Mouse (Mus musculus): ENCODE data around the gene Tnr. TPM values are rescaled to one million over a fixed set of nuclear protein-coding genes. Genes with fewer than 3 reads are reported as not detected.
A peak's percentile ranks its signal among the peaks of the same experiment; 100 is the strongest.

Gene Tnr
- polyA plus RNA-seq, 1 experiment from 2014 or later: 0.01 TPM

GRCm38 (mm10) chr1:159524051-159524549 is 531 bp downstream of the Tnr start:
- no peak overlapping the region for H3K4me2 ChIP-seq
- ATAC-seq (ENCODE audit: low read depth): no peak

GRCm38 (mm10) chr1:159532841-159533569 is 9.4 kb downstream of the Tnr start:
- ATAC-seq (ENCODE audit: low read depth) (no peak), DNase-seq (no peak)
- 20% methylated on average over 4 of the region's 4 CpGs for WGBS (ENCODE audit: insufficient replicate concordance)
- H3K4me3 ChIP-seq (replicated peaks): no peak overlapping the region
- no peak overlapping the region for H3K4me2 ChIP-seq
- H3K4me1 ChIP-seq (replicated peaks): no peaks in the 10 kb centered on the region
- no peak overlapping the region for H3K27ac ChIP-seq
- H3K9ac ChIP-seq: no peak overlapping the region
- no peaks in the 10 kb centered on the region for H3K27me3 ChIP-seq
- no peaks in the 10 kb centered on the region for H3K36me3 ChIP-seq
- no peaks in the 10 kb centered on the region for H3K9me3 ChIP-seq (replicated peaks)

More at GRCm38 (mm10) chr1:159524051-159524549, 531 bp downstream of the Tnr start:
- H3K4me3 ChIP-seq (replicated peaks): no peak overlapping the region
- no peak overlapping the region for H3K9ac ChIP-seq
- H3K36me3 ChIP-seq: no peaks in the 10 kb centered on the region
- H3K9me3 ChIP-seq (replicated peaks): no peaks in the 10 kb centered on the region
- no peak overlapping the region for H3K27ac ChIP-seq
- DNase-seq: peak; percentile 9
- no peaks in the 10 kb centered on the region for H3K4me1 ChIP-seq (replicated peaks)
- 0 out of 2 replicates have a peak, but pooled peaks cover 3% of the 10 kb centered on the region for H3K27me3 ChIP-seq
- 2% methylated on average over 18 of the region's 18 CpGs for WGBS (ENCODE audit: insufficient replicate concordance)

GRCm38 (mm10) chr1:159535582-159535981 is 12.0 kb downstream of the Tnr start:
- Histone ChIP-seq H3K27ac (no peak overlapping the region), H3K27me3 (no peaks in the 10 kb centered on the region), H3K36me3 (no peaks in the 10 kb centered on the region), H3K9ac (no peak overlapping the region), H3K4me1 (replicated peaks) (no peaks in the 10 kb centered on the region), H3K4me3 (replicated peaks) (no peak overlapping the region), H3K9me3 (replicated peaks) (no peaks in the 10 kb centered on the region), H3K4me2 (no peak overlapping the region)
- ATAC-seq (ENCODE audit: low read depth) (no peak), DNase-seq (no peak)
- 10% methylated on average over 4 of the region's 4 CpGs for WGBS (ENCODE audit: insufficient replicate concordance)

GRCm38 (mm10) chr1:159537541-159537940 is 14.0 kb downstream of the Tnr start:
- Histone ChIP-seq H3K9me3 (replicated peaks) (no peaks in the 10 kb centered on the region), H3K36me3 (no peaks in the 10 kb centered on the region), H3K4me1 (replicated peaks) (no peaks in the 10 kb centered on the region), H3K9ac (no peak overlapping the region), H3K27me3 (no peaks in the 10 kb centered on the region), H3K4me3 (replicated peaks) (no peak overlapping the region), H3K4me2 (no peak overlapping the region), H3K27ac (no peak overlapping the region)
- ATAC-seq (ENCODE audit: low read depth): no peak
- DNase-seq: no peak

GRCm38 (mm10) chr1:159538076-159538475 is 14.5 kb downstream of the Tnr start:
- Histone ChIP-seq H3K4me3 (replicated peaks) (no peak overlapping the region), H3K27ac (no peak overlapping the region), H3K9ac (no peak overlapping the region), H3K36me3 (no peaks in the 10 kb centered on the region), H3K9me3 (replicated peaks) (no peaks in the 10 kb centered on the region), H3K4me2 (no peak overlapping the region), H3K4me1 (replicated peaks) (no peaks in the 10 kb centered on the region), H3K27me3 (no peaks in the 10 kb centered on the region)
- no peak for DNase-seq
- 39% methylated on average over 7 of the region's 7 CpGs for WGBS (ENCODE audit: insufficient replicate concordance)
- no peak for ATAC-seq (ENCODE audit: low read depth)

- WGBS (ENCODE audit: insufficient replicate concordance): 56% methylated on average over 9 of the region's 9 CpGs
- H3K4me1 ChIP-seq (replicated peaks): no peaks in the 10 kb centered on the region
- DNase-seq (no peak), ATAC-seq (ENCODE audit: low read depth) (no peak)
- no peak overlapping the region for H3K4me2 ChIP-seq
- no peak overlapping the region for H3K4me3 ChIP-seq (replicated peaks)
- no peaks in the 10 kb centered on the region for H3K27me3 ChIP-seq
- H3K27ac ChIP-seq: no peak overlapping the region
- H3K9ac ChIP-seq: no peak overlapping the region
- no peaks in the 10 kb centered on the region for H3K36me3 ChIP-seq
- H3K9me3 ChIP-seq (replicated peaks): no peaks in the 10 kb centered on the region
Measured at GRCm38 (mm10) chr1:159545470-159546145, 22.0 kb downstream of the Tnr start.

- WGBS (ENCODE audit: insufficient replicate concordance): 34% methylated on average over 10 of the region's 10 CpGs
- no peaks in the 10 kb centered on the region for H3K27me3 ChIP-seq
- H3K9ac ChIP-seq: no peak overlapping the region
- no peaks in the 10 kb centered on the region for H3K36me3 ChIP-seq
- no peak for DNase-seq
- ATAC-seq (ENCODE audit: low read depth): no peak
- no peak overlapping the region for H3K27ac ChIP-seq
- H3K9me3 ChIP-seq (replicated peaks): no peaks in the 10 kb centered on the region
- H3K4me3 ChIP-seq (replicated peaks): no peak overlapping the region
- H3K4me2 ChIP-seq: no peak overlapping the region
- no peaks in the 10 kb centered on the region for H3K4me1 ChIP-seq (replicated peaks)
Measured at GRCm38 (mm10) chr1:159551036-159551435, 27.5 kb downstream of the Tnr start.

GRCm38 (mm10) chr1:159551591-159552442 is 28.2 kb downstream of the Tnr start:
- no peak for ATAC-seq (ENCODE audit: low read depth)
- Histone ChIP-seq H3K27me3 (no peaks in the 10 kb centered on the region), H3K4me2 (no peak overlapping the region), H3K9me3 (replicated peaks) (no peaks in the 10 kb centered on the region), H3K9ac (no peak overlapping the region), H3K4me3 (replicated peaks) (no peak overlapping the region), H3K27ac (no peak overlapping the region), H3K4me1 (replicated peaks) (no peaks in the 10 kb centered on the region), H3K36me3 (no peaks in the 10 kb centered on the region)
- no peak for DNase-seq
- WGBS (ENCODE audit: insufficient replicate concordance): 30% methylated on average over 17 of the region's 17 CpGs

- Histone ChIP-seq H3K9me3 (replicated peaks) (no peaks in the 10 kb centered on the region), H3K4me1 (replicated peaks) (no peaks in the 10 kb centered on the region), H3K27me3 (no peaks in the 10 kb centered on the region), H3K27ac (no peak overlapping the region), H3K4me3 (replicated peaks) (no peak overlapping the region), H3K9ac (no peak overlapping the region), H3K36me3 (no peaks in the 10 kb centered on the region), H3K4me2 (no peak overlapping the region)
- WGBS (ENCODE audit: insufficient replicate concordance): 50% methylated on average over 3 of the region's 3 CpGs
- no peak for ATAC-seq (ENCODE audit: low read depth)
- DNase-seq: no peak
Measured at GRCm38 (mm10) chr1:159561616-159562015, 38.0 kb downstream of the Tnr start.

GRCm38 (mm10) chr1:159565129-159565528 is 41.6 kb downstream of the Tnr start:
- H3K36me3 ChIP-seq: no peaks in the 10 kb centered on the region
- no peak overlapping the region for H3K4me3 ChIP-seq (replicated peaks)
- H3K27ac ChIP-seq: no peak overlapping the region
- no peak overlapping the region for H3K4me2 ChIP-seq
- WGBS (ENCODE audit: insufficient replicate concordance): 76% methylated on average over 1 of the region's 1 CpGs
- no peak for DNase-seq
- no peak for ATAC-seq (ENCODE audit: low read depth)
- no peaks in the 10 kb centered on the region for H3K27me3 ChIP-seq
- no peaks in the 10 kb centered on the region for H3K4me1 ChIP-seq (replicated peaks)
- no peak overlapping the region for H3K9ac ChIP-seq
- no peaks in the 10 kb centered on the region for H3K9me3 ChIP-seq (replicated peaks)

GRCm38 (mm10) chr1:159566046-159566445 is 42.5 kb downstream of the Tnr start:
- Histone ChIP-seq H3K4me2 (no peak overlapping the region), H3K4me3 (replicated peaks) (no peak overlapping the region), H3K4me1 (replicated peaks) (no peaks in the 10 kb centered on the region), H3K9me3 (replicated peaks) (no peaks in the 10 kb centered on the region), H3K9ac (no peak overlapping the region), H3K27ac (no peak overlapping the region), H3K27me3 (no peaks in the 10 kb centered on the region), H3K36me3 (no peaks in the 10 kb centered on the region)
- no peak for ATAC-seq (ENCODE audit: low read depth)
- 61% methylated on average over 6 of the region's 6 CpGs for WGBS (ENCODE audit: insufficient replicate concordance)
- DNase-seq: no peak

All from liver, embryonic 13.5 days (tissue).